Mouse (Mus musculus) hindbrain, embryonic 13.5 days (tissue): ENCODE data around the gene Fam192a. TPM values are rescaled to one million over a fixed set of nuclear protein-coding genes. Genes with fewer than 3 reads are reported as not detected.

Experiments used
- ATAC-seq: fragments of 200-750 bp; cut with Nextera tagmentation; 2 replicates; pipeline ENCODE4 v1.8.0; 2017; ENCODE audit warnings: moderate TSS enrichment; ENCODE audit not compliant: low FRiP score
- H3K27ac ChIP-seq: fragments of 300-500 bp; sonication (generic); 2 replicates; pipeline ENCODE4 v1.5.1; 2015; ENCODE audit warnings: inconsistent platforms, mild to moderate bottlenecking, moderate library complexity
- H3K27me3 ChIP-seq: fragments of 300-500 bp; sonication (generic); 2 replicates; pipeline ENCODE4 v1.6.1; 2015; ENCODE audit warnings: mild to moderate bottlenecking, inconsistent platforms
- H3K36me3 ChIP-seq: fragments of 300-500 bp; sonication (generic); 2 replicates; pipeline ENCODE4 v1.6.1; 2015; ENCODE audit warnings: mild to moderate bottlenecking, inconsistent platforms
- H3K4me1 ChIP-seq: fragments of 300-500 bp; sonication (generic); replicated peaks from 2 replicates; pipeline ENCODE4 v1.6.1; 2015; ENCODE audit warnings: inconsistent platforms
- H3K4me2 ChIP-seq: fragments of 300-500 bp; sonication (generic); 2 replicates; pipeline ENCODE4 v1.6.1; 2015; ENCODE audit warnings: inconsistent platforms, mild to moderate bottlenecking, moderate library complexity
- H3K4me3 ChIP-seq: fragments of 300-500 bp; sonication (generic); 2 replicates; pipeline ENCODE4 v1.5.1; 2015; ENCODE audit warnings: mild to moderate bottlenecking, inconsistent platforms
- H3K9ac ChIP-seq: fragments of 300-500 bp; sonication (generic); 2 replicates; pipeline ENCODE4 v1.6.1; 2015; ENCODE audit warnings: mild to moderate bottlenecking, inconsistent platforms
- H3K9me3 ChIP-seq: fragments of 300-500 bp; sonication (generic); 2 replicates; pipeline ENCODE4 v1.6.1; 2016; ENCODE audit warnings: inconsistent platforms
- WGBS: fragments of 180-500 bp; shearing (Covaris S2); methylation state at CpG from one replicate; pipeline ENCODE4 v1.1.7; 2015; 5-methylcytosine and 5-hydroxymethylcytosine counted together
- polyA plus RNA-seq: library from polyadenylated mRNA; unstranded; fragments of >200 nt; fragmentation: Nextera tagmentation; extraction: Ambion mirVana; gene quantifications from 2 replicates; pipeline ENCODE4 v1.2.1, GENCODE M21; 2015

Fam192a gene
- 89.0 and 94.0 TPM in 2 replicates for polyA plus RNA-seq

GRCm38 (mm10) chr8:94601607-94602385, at the start of gene Fam192a, which contains the start of gene Rspry1:
Gene Fam192a (minus strand): TSS chr8:94601997.
Gene Rspry1 (plus strand): TSS chr8:94601937.
- Histone ChIP-seq H3K4me1 (peaks cover 34% of the 10 kb centered on the region), H3K36me3 (no peaks in the 10 kb centered on the region), H3K27me3 (no peaks in the 10 kb centered on the region), H3K9me3 (no peaks in the 10 kb centered on the region), H3K9ac (peak within 1 kb of the TSS; percentile 97), H3K4me3 (peak within 1 kb of the TSS; percentile 99), H3K27ac (peak within 1 kb of the TSS; percentile 94), H3K4me2 (peak within 1 kb of the TSS; percentile 97)
- peak; percentile 100 for ATAC-seq
- WGBS: under 1% methylated on average over 54 of the region's 55 CpGs

GRCm38 (mm10) chr8:94649496-94649895, 47.7 kb upstream of the Fam192a start:
- H3K4me2 ChIP-seq: no peak overlapping the region
- H3K36me3 ChIP-seq: peaks cover 82% of the 10 kb centered on the region
- H3K4me1 ChIP-seq: no peaks in the 10 kb centered on the region
- H3K27ac ChIP-seq: no peak overlapping the region
- H3K4me3 ChIP-seq: no peak overlapping the region
- H3K9ac ChIP-seq: no peak overlapping the region
- no peak for ATAC-seq
- H3K27me3 ChIP-seq: no peaks in the 10 kb centered on the region
- 45% methylated on average over 3 of the region's 3 CpGs for WGBS
- H3K9me3 ChIP-seq: no peaks in the 10 kb centered on the region

GRCm38 (mm10) chr8:94646165-94646564, 44.4 kb upstream of the Fam192a start:
- Histone ChIP-seq H3K27ac (no peak overlapping the region), H3K9ac (no peak overlapping the region), H3K4me2 (no peak overlapping the region), H3K36me3 (peaks cover 82% of the 10 kb centered on the region), H3K4me1 (no peaks in the 10 kb centered on the region), H3K4me3 (no peak overlapping the region), H3K9me3 (no peaks in the 10 kb centered on the region), H3K27me3 (no peaks in the 10 kb centered on the region)
- no peak for ATAC-seq
- WGBS: 93% methylated on average over 3 of the region's 3 CpGs

- Histone ChIP-seq H3K4me1 (no peaks in the 10 kb centered on the region), H3K9me3 (no peaks in the 10 kb centered on the region), H3K27me3 (no peaks in the 10 kb centered on the region), H3K9ac (no peak overlapping the region), H3K27ac (no peak overlapping the region), H3K36me3 (peaks cover 87% of the 10 kb centered on the region), H3K4me3 (no peak overlapping the region), H3K4me2 (no peak overlapping the region)
- WGBS: 50% methylated on average over 1 of the region's 1 CpGs
- no peak for ATAC-seq
These were observed 43.4 kb upstream of the Fam192a start for GRCm38 (mm10) chr8:94645202-94645601.

GRCm38 (mm10) chr8:94641938-94642337, 40.1 kb upstream of the Fam192a start:
- no peaks in the 10 kb centered on the region for H3K4me1 ChIP-seq
- WGBS: 93% methylated on average over 3 of the region's 3 CpGs
- no peak overlapping the region for H3K9ac ChIP-seq
- H3K36me3 ChIP-seq: peaks cover 92% of the 10 kb centered on the region
- no peak overlapping the region for H3K4me2 ChIP-seq
- H3K27me3 ChIP-seq: no peaks in the 10 kb centered on the region
- ATAC-seq: no peak
- H3K4me3 ChIP-seq: no peak overlapping the region
- no peak overlapping the region for H3K27ac ChIP-seq
- no peaks in the 10 kb centered on the region for H3K9me3 ChIP-seq

GRCm38 (mm10) chr8:94641183-94641582, 39.4 kb upstream of the Fam192a start:
- no peak overlapping the region for H3K9ac ChIP-seq
- no peak overlapping the region for H3K4me2 ChIP-seq
- WGBS: 95% methylated on average over 2 of the region's 2 CpGs
- no peaks in the 10 kb centered on the region for H3K4me1 ChIP-seq
- no peaks in the 10 kb centered on the region for H3K27me3 ChIP-seq
- no peak overlapping the region for H3K27ac ChIP-seq
- no peak for ATAC-seq
- no peaks in the 10 kb centered on the region for H3K9me3 ChIP-seq
- peaks cover 91% of the 10 kb centered on the region for H3K36me3 ChIP-seq
- no peak overlapping the region for H3K4me3 ChIP-seq

- Histone ChIP-seq H3K4me1 (no peaks in the 10 kb centered on the region), H3K4me2 (no peak overlapping the region), H3K9ac (no peak overlapping the region), H3K9me3 (no peaks in the 10 kb centered on the region), H3K27ac (no peak overlapping the region), H3K27me3 (no peaks in the 10 kb centered on the region), H3K4me3 (no peak overlapping the region), H3K36me3 (peaks cover 87% of the 10 kb centered on the region)
- ATAC-seq: no peak
These were observed 32.4 kb upstream of the Fam192a start for GRCm38 (mm10) chr8:94634211-94634610.

GRCm38 (mm10) chr8:94633564-94634194, 31.9 kb upstream of the Fam192a start:
- 91% methylated on average over 2 of the region's 2 CpGs for WGBS
- Histone ChIP-seq H3K9ac (no peak overlapping the region), H3K4me1 (no peaks in the 10 kb centered on the region), H3K4me3 (no peak overlapping the region), H3K4me2 (no peak overlapping the region), H3K27ac (no peak overlapping the region), H3K27me3 (no peaks in the 10 kb centered on the region), H3K9me3 (no peaks in the 10 kb centered on the region), H3K36me3 (peaks cover 83% of the 10 kb centered on the region)
- ATAC-seq: no peak

GRCm38 (mm10) chr8:94624885-94625284, 23.1 kb upstream of the Fam192a start:
- no peaks in the 10 kb centered on the region for H3K4me1 ChIP-seq

GRCm38 (mm10) chr8:94607064-94607463, 5.3 kb upstream of the Fam192a start:
- WGBS: 96% methylated on average over 5 of the region's 5 CpGs
- Histone ChIP-seq H3K9ac (no peak overlapping the region), H3K9me3 (no peaks in the 10 kb centered on the region), H3K4me2 (no peak overlapping the region), H3K27me3 (no peaks in the 10 kb centered on the region), H3K4me3 (no peak overlapping the region), H3K27ac (no peak overlapping the region), H3K4me1 (peaks cover 15% of the 10 kb centered on the region), H3K36me3 (peaks cover 5% of the 10 kb centered on the region; the same call in 1 of the 2 replicates)
- ATAC-seq: no peak

More at GRCm38 (mm10) chr8:94624885-94625284, 23.1 kb upstream of the Fam192a start:
- Histone ChIP-seq H3K4me3 (no peak overlapping the region), H3K27ac (no peak overlapping the region), H3K36me3 (peaks cover 29% of the 10 kb centered on the region), H3K4me2 (no peak overlapping the region), H3K9me3 (no peaks in the 10 kb centered on the region), H3K9ac (no peak overlapping the region), H3K27me3 (no peaks in the 10 kb centered on the region)
- WGBS: 98% methylated on average over 1 of the region's 1 CpGs
- no peak for ATAC-seq

- no peak for ATAC-seq
- Histone ChIP-seq H3K4me1 (peaks cover 31% of the 10 kb centered on the region), H3K9ac (no peak overlapping the region), H3K36me3 (peaks cover 5% of the 10 kb centered on the region; the same call in 1 of the 2 replicates), H3K4me3 (no peak overlapping the region), H3K9me3 (no peaks in the 10 kb centered on the region), H3K4me2 (peak overlapping the region; percentile 97), H3K27me3 (no peaks in the 10 kb centered on the region), H3K27ac (no peak overlapping the region)
- 87% methylated on average over 2 of the region's 2 CpGs for WGBS
These were observed 2.2 kb upstream of the Fam192a start for GRCm38 (mm10) chr8:94604030-94604429.

- ATAC-seq: 0 out of 2 replicates have a peak, but pooled peaks have one; percentile 1
- Histone ChIP-seq H3K9me3 (no peaks in the 10 kb centered on the region), H3K4me1 (peaks cover 34% of the 10 kb centered on the region), H3K4me3 (peak overlapping the region; percentile 99), H3K4me2 (peak overlapping the region; percentile 97), H3K36me3 (peaks cover 5% of the 10 kb centered on the region; the same call in 1 of the 2 replicates), H3K27ac (peak overlapping the region; percentile 94), H3K27me3 (no peaks in the 10 kb centered on the region), H3K9ac (peak overlapping the region; percentile 97)
- WGBS: under 1% methylated on average over 31 of the region's 31 CpGs
These were observed 804 bp upstream of the Fam192a start for GRCm38 (mm10) chr8:94602471-94603131.
